ENCODE assay signal across 10 mouse cellular contexts in the genomic region with DNA sequence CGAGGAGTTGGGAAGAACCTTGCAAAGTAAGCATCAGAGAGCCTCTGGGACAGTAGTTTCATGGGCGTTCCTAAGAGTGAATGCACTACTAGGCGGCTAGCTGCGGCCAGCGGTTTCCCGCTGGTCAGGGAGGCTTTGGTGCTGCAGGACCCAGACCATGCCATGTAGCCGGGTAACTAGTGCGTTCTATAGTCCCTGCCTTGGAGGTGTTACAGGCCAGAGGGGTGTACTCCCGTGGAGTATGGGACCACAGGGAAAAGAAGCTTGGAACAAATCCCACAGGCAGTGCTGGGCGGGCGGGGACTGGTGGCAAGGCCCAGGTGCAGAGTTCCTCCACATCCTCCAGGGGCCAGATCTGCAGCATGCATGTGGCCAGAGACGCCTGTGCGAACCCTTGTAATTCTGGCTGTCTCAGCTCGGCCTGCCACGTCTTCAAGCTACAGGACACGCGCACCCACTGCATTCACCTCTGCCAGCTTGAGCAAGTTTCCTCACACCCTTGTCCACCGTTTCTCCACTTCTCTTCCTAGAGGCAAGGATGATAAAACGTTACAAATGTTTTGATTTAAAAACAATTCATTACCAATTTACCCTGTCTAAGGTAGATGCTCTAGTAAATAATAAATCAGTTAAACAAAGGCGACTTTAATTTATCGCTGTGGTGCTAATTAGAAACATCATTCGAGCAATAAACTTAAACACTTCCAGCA. TPM values are rescaled to one million over a fixed set of nuclear protein-coding genes. Genes with fewer than 3 reads are reported as not detected.
DNase-seq lines count a peak whose midpoint lies in the region; ATAC-seq and TF ChIP-seq lines count a peak whose summit lies in the region.
"Had no signal": no experiment of that assay in that cellular context is flagged by ENCODE, and none has a peak within 500 bp of the region (broad histone marks: within the 10 kb centered on the region; RNA-seq: fewer than 3 reads in every experiment).

No protein-coding gene starts in this region.

- peak overlapping the region; percentile 59 for H3K4me2 ChIP-seq in embryonic facial prominence, embryonic 11.5 days (ENCODE audit: low read depth, low read length)
- H3K4me2 ChIP-seq in hindbrain, postnatal 0 days (ENCODE audit: low read depth, low read length) = peak overlapping the region; percentile 56
- H3K4me2 ChIP-seq in neural tube, embryonic 14.5 days (ENCODE audit: low read depth, low read length) = peak overlapping the region; percentile 61

- peak; percentile 51 for ATAC-seq in embryonic facial prominence, embryonic 11.5 days (replicated peaks; ENCODE audit: insufficient number of reproducible peaks, low FRiP score, low TSS enrichment, low read depth)
- ATAC-seq in hindbrain, postnatal 0 days = 0 out of 2 replicates have a peak, but pooled peaks have one; percentile 27
- ATAC-seq in neural tube, embryonic 14.5 days (ENCODE audit: low read depth) = no peak; the same call in 1 of the 2 replicates
- no peak for ATAC-seq in frontal cortex, adult (ENCODE audit: low TSS enrichment)

- peak; percentile 36 to 59 for DNase-seq in kidney, postnatal 4 days
- DNase-seq in kidney, postnatal 36 days = no peak
- peak; percentile 70 for DNase-seq in embryonic facial prominence, embryonic 11.5 days (ENCODE audit: low spot score)
- no peak for DNase-seq in hindbrain, postnatal 0 days (ENCODE audit: low spot score)
- DNase-seq in urinary bladder, postnatal 25 days (ENCODE audit: low spot score) = no peak
- DNase-seq in left cerebral cortex, adult 9 months (ENCODE audit: low spot score in 2 of 2) = no peak
- DNase-seq: kidney, adult 8-10 months had no signal

- no peak for TF ChIP-seq CTCF in hindbrain, postnatal 0 days (IDR thresholded peaks at IDR 0.05; ENCODE audit: low read depth)

- H3K27me3 ChIP-seq in embryonic facial prominence, embryonic 11.5 days (ENCODE audit: control insufficient read depth, insufficient read depth, low read length) = no peaks in the 10 kb centered on the region
- peaks cover 5% of the 10 kb centered on the region; the same call in 1 of the 2 replicates for H3K27me3 ChIP-seq in hindbrain, postnatal 0 days (ENCODE audit: insufficient read depth, low read length)
- H3K27me3 ChIP-seq in neural tube, embryonic 14.5 days (ENCODE audit: control insufficient read depth, insufficient read depth, low read length) = no peaks in the 10 kb centered on the region

- WGBS in embryonic facial prominence, embryonic 11.5 days = 2% methylated on average over 22 of the region's 22 CpGs
- WGBS in hindbrain, postnatal 0 days = 20% methylated on average over 22 of the region's 22 CpGs
- WGBS in neural tube, embryonic 14.5 days = 1% methylated on average over 22 of the region's 22 CpGs

- peak overlapping the region; percentile 30 for H3K4me3 ChIP-seq in embryonic facial prominence, embryonic 11.5 days (ENCODE audit: low read depth, low read length)
- peak overlapping the region; percentile 29 for H3K4me3 ChIP-seq in hindbrain, postnatal 0 days (ENCODE audit: low read length)
- peak overlapping the region; percentile 29 for H3K4me3 ChIP-seq in neural tube, embryonic 14.5 days (ENCODE audit: low read depth, low read length)

- no peaks in the 10 kb centered on the region for H3K9me3 ChIP-seq in embryonic facial prominence, embryonic 11.5 days (replicated peaks; ENCODE audit: control insufficient read depth, low read length)
- no peaks in the 10 kb centered on the region for H3K9me3 ChIP-seq in hindbrain, postnatal 0 days (ENCODE audit: low read length)
- no peaks in the 10 kb centered on the region for H3K9me3 ChIP-seq in neural tube, embryonic 14.5 days (ENCODE audit: control insufficient read depth, low read length)

- H3K27ac ChIP-seq in embryonic facial prominence, embryonic 11.5 days (replicated peaks; ENCODE audit: low read depth, low read length) = peak overlapping the region; percentile 90
- H3K27ac ChIP-seq in hindbrain, postnatal 0 days = peak overlapping the region; percentile 65
- H3K27ac ChIP-seq in neural tube, embryonic 14.5 days (ENCODE audit: low read depth, low read length) = peak overlapping the region; percentile 90

- H3K36me3 ChIP-seq in embryonic facial prominence, embryonic 11.5 days (replicated peaks; ENCODE audit: control insufficient read depth, insufficient read depth, low read depth, low read length) = no peaks in the 10 kb centered on the region
- no peaks in the 10 kb centered on the region for H3K36me3 ChIP-seq in hindbrain, postnatal 0 days (ENCODE audit: insufficient read depth, low read length)
- H3K36me3 ChIP-seq in neural tube, embryonic 14.5 days (ENCODE audit: control insufficient read depth, insufficient read depth, low read length) = no peaks in the 10 kb centered on the region

- H3K4me1 ChIP-seq in embryonic facial prominence, embryonic 11.5 days (ENCODE audit: control insufficient read depth, insufficient read depth, low read length) = no peaks in the 10 kb centered on the region; the same call in 1 of the 2 replicates
- 0 out of 2 replicates have a peak, but pooled peaks cover 3% of the 10 kb centered on the region for H3K4me1 ChIP-seq in hindbrain, postnatal 0 days (ENCODE audit: insufficient read depth, low read length)
- H3K4me1 ChIP-seq in neural tube, embryonic 14.5 days (ENCODE audit: control insufficient read depth, insufficient read depth, low read length) = peaks cover 15% of the 10 kb centered on the region

- H3K9ac ChIP-seq in embryonic facial prominence, embryonic 11.5 days (replicated peaks; ENCODE audit: low read length) = peak overlapping the region; percentile 72
- peak overlapping the region; percentile 46 for H3K9ac ChIP-seq in hindbrain, postnatal 0 days (replicated peaks; ENCODE audit: low read length)
- H3K9ac ChIP-seq in neural tube, embryonic 14.5 days (replicated peaks; ENCODE audit: low read depth, low read length) = peak overlapping the region; percentile 60

RNA-seq across cellular contexts. Expression of a gene that starts 2.0 kb away (rescaled TPM):
- polyA plus RNA-seq in embryonic facial prominence, embryonic 11.5 days (2014; fragmentation: Nextera tagmentation; extraction: Ambion mirVana) = 156 and 171 TPM in 2 replicates
- total RNA-seq in hindbrain, postnatal 0 days (2014; rRNA removed) = 92.9 and 93.4 TPM in 2 replicates
- 98.1 and 112 TPM in 2 replicates for polyA plus RNA-seq in hindbrain, postnatal 0 days (2015; fragmentation: Nextera tagmentation; extraction: Ambion mirVana)
- polyA plus RNA-seq in neural tube, embryonic 14.5 days (2014; fragmentation: Nextera tagmentation; extraction: Ambion mirVana) = 246 and 271 TPM in 2 replicates
- polyA plus RNA-seq: spleen, adult 2 months had no signal

Comparison
In these comparisons a context has a peak if more than half of its experiments do, and no peak if none do; other contexts are left out.
1. DNase-seq: peak in kidney, postnatal 4 days (2 of 2) and embryonic facial prominence, embryonic 11.5 days (single experiment); none in kidney, postnatal 36 days (0 of 2), hindbrain, postnatal 0 days (single experiment), urinary bladder, postnatal 25 days (single experiment) and left cerebral cortex, adult 9 months (0 of 2).
2. ATAC-seq: peak in embryonic facial prominence, embryonic 11.5 days (single experiment) and hindbrain, postnatal 0 days (single experiment); none in neural tube, embryonic 14.5 days (single experiment) and frontal cortex, adult (single experiment).
3. Peak in every context shown above with its lines, with median percentiles within 50 percentile points of each other: H3K27ac ChIP-seq, H3K4me2 ChIP-seq, H3K4me3 ChIP-seq and H3K9ac ChIP-seq.